Mouse (Mus musculus) myocyte (in vitro differentiated cells): ENCODE results near the gene Chn1. TPM values are rescaled to one million over a fixed set of nuclear protein-coding genes. Genes with fewer than 3 reads are reported as not detected.

Experiments
- H3K27me3 ChIP-seq: one replicate; pipeline ENCODE4 v1.6.1; 2011; ENCODE audit not compliant: control insufficient read depth, insufficient read depth, insufficient read length
- H3K36me3 ChIP-seq: one replicate; pipeline ENCODE4 v1.6.1; 2011; ENCODE audit not compliant: control insufficient read depth, insufficient read depth
- H3K4me2 ChIP-seq: one replicate; pipeline ENCODE4 v1.6.1; 2011; ENCODE audit warnings: low read depth, control low read depth
- H3K4me3 ChIP-seq: one replicate; pipeline ENCODE4 v1.5.1; 2011; ENCODE audit warnings: mild to moderate bottlenecking, control low read depth, moderate library complexity
- H3K79me2 ChIP-seq: one replicate; pipeline ENCODE4 v1.6.1; 2011; ENCODE audit not compliant: control insufficient read depth, insufficient read depth
- H3ac ChIP-seq: one replicate; pipeline ENCODE4 v1.6.1; 2011; ENCODE audit not compliant: control insufficient read depth, insufficient read length
- CEBPB ChIP-seq: IDR thresholded peaks from 2 replicates; pipeline ENCODE4 v1.6.1; 2011; ENCODE audit warnings: mild to moderate bottlenecking, moderate library complexity; ENCODE audit not compliant: poor library complexity, insufficient read depth, severe bottlenecking
- E2F4 ChIP-seq: IDR thresholded peaks from one replicate; pipeline ENCODE4 v1.6.1; 2011; ENCODE audit warnings: mild to moderate bottlenecking, control low read depth, moderate library complexity; ENCODE audit not compliant: insufficient read depth
- MAX ChIP-seq: IDR thresholded peaks from one replicate; pipeline ENCODE4 v1.6.1; 2011; ENCODE audit warnings: low read depth, mild to moderate bottlenecking, control low read depth
- MYOD1 ChIP-seq, 3 experiments: IDR thresholded peaks; one replicate each; pipeline ENCODE4 v1.6.1; 2011; ENCODE audit warnings: control low read depth in 2 of 3, low read depth in 2 of 3, mild to moderate bottlenecking in 2 of 3, moderate library complexity in 1 of 3; ENCODE audit not compliant: insufficient read length in 2 of 3, control insufficient read depth in 1 of 3
- MYOG ChIP-seq, 3 experiments: IDR thresholded peaks; one replicate each; pipeline ENCODE4 v1.6.1; 2011; ENCODE audit warnings: control low read depth in 2 of 3, low read depth in 2 of 3, mild to moderate bottlenecking in 2 of 3; ENCODE audit not compliant: insufficient read length in 2 of 3, control insufficient read depth in 1 of 3, insufficient read depth in 1 of 3
- POLR2A ChIP-seq: IDR thresholded peaks from one replicate; pipeline ENCODE4 v1.6.1; 2011; ENCODE audit warnings: low read depth, mild to moderate bottlenecking, control low read depth, moderate library complexity; ENCODE audit not compliant: insufficient read length
- POLR2AphosphoS2 ChIP-seq: IDR thresholded peaks from one replicate; pipeline ENCODE4 v1.6.1; 2011; ENCODE audit warnings: low read depth, control low read depth; ENCODE audit not compliant: insufficient read length
- REST ChIP-seq: IDR thresholded peaks from one replicate; pipeline ENCODE4 v1.6.1; 2011; ENCODE audit warnings: mild to moderate bottlenecking, control low read depth, moderate library complexity; ENCODE audit not compliant: insufficient read depth, insufficient read length
- SRF ChIP-seq: IDR thresholded peaks from one replicate; pipeline ENCODE4 v1.6.1; 2011; ENCODE audit warnings: low read depth; ENCODE audit not compliant: control insufficient read depth, insufficient read length
- TCF12 ChIP-seq: IDR thresholded peaks from one replicate; pipeline ENCODE4 v1.6.1; 2011; ENCODE audit warnings: mild to moderate bottlenecking, control low read depth; ENCODE audit not compliant: poor library complexity, insufficient read depth, severe bottlenecking
- TCF3 ChIP-seq: IDR thresholded peaks from one replicate; pipeline ENCODE4 v1.6.1; 2011; ENCODE audit warnings: low read depth, control low read depth; ENCODE audit not compliant: insufficient read length
- USF1 ChIP-seq: IDR thresholded peaks from one replicate; pipeline ENCODE4 v1.6.1; 2011; ENCODE audit warnings: low read depth, mild to moderate bottlenecking, control low read depth, moderate library complexity
- polyA plus RNA-seq: library from polyadenylated mRNA; unstranded; fragments of >200 nt; fragmentation: generic; extraction: Trizol; gene quantifications from one replicate; pipeline ENCODE4 v1.2.1, GENCODE M21; 2012; ENCODE audit warnings: missing spikeins

The Chn1 gene
- polyA plus RNA-seq, 1 experiment, result 27.2 TPM

DNA sequence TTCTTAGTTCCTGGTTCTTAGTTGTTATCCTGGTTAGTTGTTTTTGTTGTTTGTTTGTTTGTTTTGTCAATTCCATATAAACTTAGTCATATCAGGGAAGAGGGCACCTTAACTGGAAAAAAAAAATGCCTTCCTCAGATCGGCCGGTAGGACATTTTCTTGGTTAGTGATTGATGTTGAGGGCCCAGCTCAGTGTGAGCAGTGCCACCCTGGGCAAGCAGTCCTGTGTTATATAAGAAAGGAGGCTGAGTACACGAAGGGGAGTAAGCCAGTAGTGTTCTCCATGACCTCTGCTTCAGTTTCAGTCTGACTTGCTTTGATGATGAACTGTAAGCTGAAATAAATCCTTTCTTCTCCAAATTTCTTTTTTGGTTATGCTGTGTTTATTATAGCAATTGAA, 138.8 kb downstream of the Chn1 start:
- H3K4me2 ChIP-seq, result no peak overlapping the region
- H3K79me2 ChIP-seq, result no peaks in the 10 kb centered on the region
- no peaks in the 10 kb centered on the region for H3K36me3 ChIP-seq
- H3ac ChIP-seq, result no peak overlapping the region
- no peaks in the 10 kb centered on the region for H3K27me3 ChIP-seq
- TF ChIP-seq MYOD1 (IDR thresholded peaks at IDR 0.05; ENCODE audit: control insufficient read depth in 1 of 3, insufficient read length in 2 of 3, low read depth in 2 of 3), result no peak
- no peak for TF ChIP-seq TCF12
- TF ChIP-seq TCF3, result no peak
- no peak for TF ChIP-seq MAX
- TF ChIP-seq POLR2A, result no peak
- no peak for TF ChIP-seq MYOG (IDR thresholded peaks at IDR 0.05; ENCODE audit: control insufficient read depth in 1 of 3, insufficient read depth in 1 of 3, insufficient read length in 2 of 3, low read depth in 2 of 3)
- TF ChIP-seq USF1, result no peak
- TF ChIP-seq SRF, result no peak
- no peak for TF ChIP-seq E2F4
- no peak overlapping the region for H3K4me3 ChIP-seq

- Histone ChIP-seq H3K27me3 (no peaks in the 10 kb centered on the region), H3K4me2 (no peak overlapping the region), H3ac (no peak overlapping the region), H3K36me3 (no peaks in the 10 kb centered on the region), H3K79me2 (no peaks in the 10 kb centered on the region), H3K4me3 (no peak overlapping the region)
- TF ChIP-seq POLR2A (no peak), USF1 (no peak), TCF12 (no peak), MYOG (IDR thresholded peaks at IDR 0.05; ENCODE audit: control insufficient read depth in 1 of 3, insufficient read depth in 1 of 3, insufficient read length in 2 of 3, low read depth in 2 of 3) (no peak), MAX (no peak), MYOD1 (IDR thresholded peaks at IDR 0.05; ENCODE audit: control insufficient read depth in 1 of 3, insufficient read length in 2 of 3, low read depth in 2 of 3) (no peak), E2F4 (no peak), TCF3 (no peak), POLR2AphosphoS2 (no peak)
Observed at GRCm38 (mm10) chr2:73631816-73632215, 143.3 kb downstream of the Chn1 start.

- H3K36me3 ChIP-seq, result peaks cover 11% of the 10 kb centered on the region
- TF ChIP-seq SRF (no peak), MAX (no peak), POLR2AphosphoS2 (no peak), USF1 (no peak), TCF3 (no peak), TCF12 (no peak), E2F4 (no peak), REST (no peak), POLR2A (no peak)
- H3K4me3 ChIP-seq, result no peak overlapping the region
- no peak overlapping the region for H3ac ChIP-seq
- H3K27me3 ChIP-seq, result no peaks in the 10 kb centered on the region
- H3K4me2 ChIP-seq, result no peak overlapping the region
- no peaks in the 10 kb centered on the region for H3K79me2 ChIP-seq
Observed at GRCm38 (mm10) chr2:73618486-73619052, 156.6 kb downstream of the Chn1 start.

- TF ChIP-seq POLR2AphosphoS2, result no peak
- TF ChIP-seq USF1, result no peak
- TF ChIP-seq TCF12, result no peak
- no peak for TF ChIP-seq POLR2A
- TF ChIP-seq MYOD1 (IDR thresholded peaks at IDR 0.05; ENCODE audit: control insufficient read depth in 1 of 3, insufficient read length in 2 of 3, low read depth in 2 of 3), result no peak
- TF ChIP-seq TCF3, result no peak
- TF ChIP-seq MAX, result no peak
- TF ChIP-seq SRF, result no peak
- no peaks in the 10 kb centered on the region for H3K27me3 ChIP-seq
- no peak overlapping the region for H3K4me2 ChIP-seq
- H3K4me3 ChIP-seq, result no peak overlapping the region
- H3ac ChIP-seq, result no peak overlapping the region
- peaks cover 11% of the 10 kb centered on the region for H3K36me3 ChIP-seq
- no peaks in the 10 kb centered on the region for H3K79me2 ChIP-seq
Observed at GRCm38 (mm10) chr2:73616434-73617057, 158.6 kb downstream of the Chn1 start.

DNA sequence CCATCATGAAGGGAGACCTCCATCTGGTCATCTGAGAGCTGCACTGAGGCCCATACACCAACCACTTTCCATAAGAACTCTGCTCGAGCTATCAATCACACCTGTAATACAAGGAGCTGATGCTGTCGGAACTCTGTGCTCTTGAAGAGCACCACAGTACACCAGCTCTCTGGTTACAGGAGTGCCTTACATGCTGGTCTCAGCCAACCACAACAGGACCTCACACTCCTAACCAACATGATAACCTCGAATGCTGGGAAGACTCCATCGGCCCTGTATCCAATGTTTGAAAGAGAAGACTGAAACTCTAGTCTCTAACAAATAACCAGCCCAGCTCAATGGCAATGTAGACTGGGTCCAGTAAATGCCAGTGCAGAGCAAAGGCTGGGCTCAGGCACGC, 159.7 kb downstream of the Chn1 start:
- H3K4me2 ChIP-seq, result no peak overlapping the region
- H3K36me3 ChIP-seq, result peaks cover 11% of the 10 kb centered on the region
- H3K4me3 ChIP-seq, result no peak overlapping the region
- no peak overlapping the region for H3ac ChIP-seq
- H3K27me3 ChIP-seq, result no peaks in the 10 kb centered on the region
- TF ChIP-seq MYOD1 (IDR thresholded peaks at IDR 0.05; ENCODE audit: control insufficient read depth in 1 of 3, insufficient read length in 2 of 3, low read depth in 2 of 3) (no peak), TCF3 (no peak), MYOG (IDR thresholded peaks at IDR 0.05; ENCODE audit: control insufficient read depth in 1 of 3, insufficient read depth in 1 of 3, insufficient read length in 2 of 3, low read depth in 2 of 3) (no peak), POLR2A (no peak), TCF12 (no peak), SRF (no peak), USF1 (no peak), POLR2AphosphoS2 (no peak), E2F4 (no peak), REST (no peak), CEBPB (no peak), MAX (no peak)
- no peaks in the 10 kb centered on the region for H3K79me2 ChIP-seq
